Mouse (Mus musculus) liver, postnatal 0 days (tissue): Measurements from ENCODE around the gene Odf3b. TPM values are rescaled to one million over a fixed set of nuclear protein-coding genes. Genes with fewer than 3 reads are reported as not detected.
A peak's percentile ranks its signal among the peaks of the same experiment; 100 is the strongest.

ENCODE experiments used
- ATAC-seq: fragments of 200-750 bp; cut with Nextera tagmentation; 2 replicates; pipeline ENCODE4 v1.8.0; 2017; ENCODE audit warnings: mild to moderate bottlenecking, moderate library complexity
- DNase-seq: peaks from one replicate; pipeline ENCODE4 v3.0.0-alpha.2; 2016
- H3K27ac ChIP-seq: fragments of 300-500 bp; sonication (generic); 2 replicates; pipeline ENCODE4 v1.5.1; 2014; ENCODE audit warnings: antibody characterized with exemption, moderate library complexity, mild to moderate bottlenecking, low read depth
- H3K27me3 ChIP-seq: fragments of 300-500 bp; sonication (generic); 2 replicates; pipeline ENCODE4 v1.6.1; 2014; ENCODE audit warnings: low read length, control low read depth, mixed read lengths; ENCODE audit not compliant: insufficient read depth
- H3K36me3 ChIP-seq: fragments of 300-500 bp; sonication (generic); replicated peaks from 2 replicates; pipeline ENCODE4 v1.6.1; 2014; ENCODE audit warnings: mild to moderate bottlenecking, control low read depth, low read length, moderate library complexity, mixed read lengths; ENCODE audit not compliant: insufficient read depth
- H3K4me1 ChIP-seq: fragments of 300-500 bp; sonication (generic); 2 replicates; pipeline ENCODE4 v1.6.1; 2014; ENCODE audit warnings: antibody characterized with exemption, mild to moderate bottlenecking, control low read depth; ENCODE audit not compliant: insufficient read depth
- H3K4me2 ChIP-seq: fragments of 300-500 bp; sonication (generic); 2 replicates; pipeline ENCODE4 v1.6.1; 2014; ENCODE audit warnings: low read depth, mild to moderate bottlenecking, low read length, moderate library complexity, mixed read lengths
- H3K4me3 ChIP-seq: fragments of 300-500 bp; sonication (generic); 2 replicates; pipeline ENCODE4 v1.5.1; 2014; ENCODE audit warnings: low read depth, low read length
- H3K9ac ChIP-seq: fragments of 300-500 bp; sonication (generic); replicated peaks from 2 replicates; pipeline ENCODE4 v1.6.1; 2014; ENCODE audit warnings: mild to moderate bottlenecking, moderate library complexity
- H3K9me3 ChIP-seq: fragments of 300-500 bp; sonication (generic); 2 replicates; pipeline ENCODE4 v1.6.1; 2016; ENCODE audit warnings: mild to moderate bottlenecking, control low read depth, low read length, mixed read lengths
- CTCF ChIP-seq: sonication (generic); IDR thresholded peaks from 2 replicates; pipeline ENCODE4 v1.5.1; 2016; ENCODE audit warnings: antibody characterized with exemption, low read depth
- EP300 ChIP-seq: IDR thresholded peaks from 2 replicates; pipeline ENCODE4 v1.6.1; 2016; ENCODE audit warnings: antibody characterized with exemption, low read depth, mild to moderate bottlenecking
- WGBS: fragments of 180-500 bp; shearing (Covaris S2); extraction: QIAGEN DNeasy Blood & Tissue Kit; methylation state at CpG from one replicate; pipeline ENCODE4 v1.1.7; 2014; ENCODE audit not compliant: insufficient replicate concordance; 5-methylcytosine and 5-hydroxymethylcytosine counted together
- polyA plus RNA-seq: library from polyadenylated mRNA; unstranded; fragments of >200 nt; fragmentation: Nextera tagmentation; extraction: Ambion mirVana; gene quantifications from 2 replicates; pipeline ENCODE4 v1.2.1, GENCODE M21; 2015

The Odf3b gene
- polyA plus RNA-seq, 1 experiment from 2014 or later = 1.8 TPM

DNA sequence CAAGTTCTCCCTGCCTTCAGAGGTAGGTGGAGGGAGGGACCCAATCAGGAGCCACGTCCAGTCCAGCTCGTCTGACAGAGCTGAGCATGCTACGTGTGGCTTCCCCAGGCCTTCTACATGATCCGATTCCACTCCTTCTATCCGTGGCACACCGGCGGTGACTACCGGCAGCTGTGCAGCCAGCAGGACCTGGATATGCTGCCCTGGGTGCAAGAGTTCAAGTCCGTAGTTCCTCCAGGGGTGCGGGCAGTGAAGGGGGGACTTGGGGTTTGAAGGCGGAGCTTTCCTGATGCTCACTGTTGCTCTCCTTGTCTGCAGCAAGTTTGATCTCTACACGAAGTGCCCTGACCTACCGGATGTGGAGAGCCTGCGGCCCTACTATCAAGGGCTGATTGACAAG, 42.7 kb downstream of the Odf3b start:
- no peak overlapping the region for H3K4me2 ChIP-seq
- DNase-seq (peak; percentile 11), ATAC-seq (no peak)
- no peaks in the 10 kb centered on the region for H3K9me3 ChIP-seq
- no peak overlapping the region for H3K27ac ChIP-seq
- H3K9ac ChIP-seq = no peak overlapping the region
- TF ChIP-seq CTCF (no peak), EP300 (no peak)
- H3K4me3 ChIP-seq = no peak overlapping the region
- no peaks in the 10 kb centered on the region for H3K36me3 ChIP-seq
- no peaks in the 10 kb centered on the region; the same call in 1 of the 2 replicates for H3K4me1 ChIP-seq
- 83% methylated on average over 14 of the region's 14 CpGs for WGBS
- H3K27me3 ChIP-seq = no peaks in the 10 kb centered on the region

DNA sequence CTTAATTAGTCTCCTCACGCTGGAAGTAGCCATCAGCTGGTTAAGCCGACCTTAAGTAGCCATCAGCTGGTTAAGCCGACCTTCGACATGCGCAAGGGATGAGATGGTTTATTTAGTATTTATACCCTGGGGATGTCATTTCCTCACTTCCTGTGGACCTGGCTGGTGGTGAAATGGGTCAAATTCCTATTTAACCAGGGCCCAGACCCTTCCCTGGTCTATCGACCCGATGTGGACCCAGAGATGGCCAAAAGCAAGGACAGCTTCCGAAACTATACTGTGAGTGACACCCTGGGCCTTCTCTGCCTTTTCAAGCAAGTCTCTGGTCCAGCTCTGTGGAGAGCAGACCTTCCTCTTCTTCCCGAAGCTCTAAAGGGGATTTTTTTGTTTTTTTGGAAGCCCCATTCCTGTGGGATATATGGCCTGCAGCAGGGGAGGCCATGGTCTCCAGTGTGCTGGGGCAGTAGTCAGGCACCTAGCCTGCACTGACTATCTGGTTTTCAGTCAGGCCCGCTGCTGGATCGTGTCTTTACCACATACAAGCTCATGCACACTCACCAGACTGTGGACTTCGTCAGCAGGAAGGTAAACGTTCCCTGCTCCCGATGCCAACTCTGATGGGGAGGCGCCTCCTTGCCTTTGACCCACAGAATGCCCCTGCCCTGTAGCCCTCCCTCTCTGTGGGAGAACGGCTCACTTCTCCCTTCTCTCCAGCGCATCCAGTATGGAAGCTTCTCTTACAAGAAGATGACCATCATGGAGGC, 44.1 kb downstream of the Odf3b start:
- ATAC-seq (peak; percentile 93), DNase-seq (peak; percentile 18)
- H3K9me3 ChIP-seq = no peaks in the 10 kb centered on the region
- no peak overlapping the region for H3K4me3 ChIP-seq
- H3K27ac ChIP-seq = peak overlapping the region; percentile 52
- 0 out of 2 replicates have a peak overlapping the region, but pooled peaks have one; percentile 30 for H3K9ac ChIP-seq
- H3K36me3 ChIP-seq = no peaks in the 10 kb centered on the region
- no peaks in the 10 kb centered on the region for H3K27me3 ChIP-seq
- TF ChIP-seq EP300 (no peak), CTCF (no peak)
- WGBS = 63% methylated on average over 17 of the region's 17 CpGs
- H3K4me1 ChIP-seq = no peaks in the 10 kb centered on the region; the same call in 1 of the 2 replicates
- peak overlapping the region; percentile 47 for H3K4me2 ChIP-seq

DNA sequence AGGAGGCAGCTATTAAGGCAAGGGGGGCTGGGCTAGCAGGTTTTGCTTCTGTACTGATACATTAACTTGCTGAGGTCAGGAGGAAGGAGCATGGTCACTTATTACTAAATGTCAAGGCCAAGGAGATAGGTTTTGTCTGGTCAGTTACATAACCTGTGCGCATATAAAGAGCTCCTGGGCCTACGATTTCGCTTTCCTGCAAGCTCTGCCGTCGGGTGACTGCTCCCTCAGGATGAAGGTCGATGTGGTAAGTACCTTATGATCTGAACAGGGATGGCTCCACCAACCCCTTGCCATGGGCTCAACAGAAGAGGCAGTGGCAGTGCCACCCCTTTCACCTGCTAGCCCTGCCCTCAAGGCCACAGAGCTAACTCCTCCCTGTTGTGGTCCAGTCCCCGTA, 44.8 kb downstream of the Odf3b start, which contains the start of gene Miox:
Miox (plus strand) TSS at position 128 of the 400 bp plus-strand sequence.
- WGBS = 71% methylated on average over 7 of the region's 7 CpGs
- TF ChIP-seq EP300 (no peak), CTCF (no peak)
- H3K36me3 ChIP-seq = no peaks in the 10 kb centered on the region
- ATAC-seq (peak; percentile 26; the same call in 1 of the 2 replicates), DNase-seq (peak; percentile 11)
- no peaks in the 10 kb centered on the region for H3K27me3 ChIP-seq
- peak within 1 kb of the TSS; percentile 47 for H3K4me2 ChIP-seq
- 0 out of 2 replicates have a peak within 1 kb of the TSS, but pooled peaks have one; percentile 30 for H3K9ac ChIP-seq
- H3K4me1 ChIP-seq = no peaks in the 10 kb centered on the region; the same call in 1 of the 2 replicates
- H3K9me3 ChIP-seq = no peaks in the 10 kb centered on the region
- H3K4me3 ChIP-seq = no peak within 1 kb of the TSS
- peak within 1 kb of the TSS; percentile 52 for H3K27ac ChIP-seq

Other genes with a start within 250 kb of the Odf3b start
- gene Mapk12, start 238.6 kb downstream of the Odf3b start, polyA plus RNA-seq = 2.1 and 2.4 TPM in 2 replicates
- gene Mapk11, start 229.7 kb downstream of the Odf3b start, polyA plus RNA-seq = 0.66 and 0.81 TPM in 2 replicates
- 27.2 and 29.7 TPM in 2 replicates for gene Plxnb2, start 198.5 kb downstream of the Odf3b start, polyA plus RNA-seq
- 2.6 and 2.7 TPM in 2 replicates for gene Dennd6b, start 182.8 kb downstream of the Odf3b start, polyA plus RNA-seq
- 13.9 and 18.1 TPM in 2 replicates for gene Ppp6r2, start 167.7 kb downstream of the Odf3b start, polyA plus RNA-seq
- 16.5 and 17.0 TPM in 2 replicates for gene Sbf1, start 64.0 kb downstream of the Odf3b start, polyA plus RNA-seq
- 1.4 and 3.7 TPM in 2 replicates for gene Adm2, start 56.6 kb downstream of the Odf3b start, polyA plus RNA-seq
- gene Miox, start 44.9 kb downstream of the Odf3b start, polyA plus RNA-seq = 22.9 and 27.0 TPM in 2 replicates
- 22.1 and 24.0 TPM in 2 replicates for gene Lmf2, start 23.6 kb downstream of the Odf3b start, polyA plus RNA-seq
- 59.4 and 59.8 TPM in 2 replicates for gene Ncaph2, start 23.6 kb downstream of the Odf3b start, polyA plus RNA-seq
- 9.1 and 10.1 TPM in 2 replicates for gene Sco2, start 5.4 kb downstream of the Odf3b start, polyA plus RNA-seq
- 5.8 and 7.7 TPM in 2 replicates for gene Tymp, start 2.2 kb downstream of the Odf3b start, polyA plus RNA-seq
- not detected in 2 replicates for gene Klhdc7b, start 5.6 kb upstream of the Odf3b start, polyA plus RNA-seq
- not detected in 2 replicates for gene Syce3, start 31.2 kb upstream of the Odf3b start, polyA plus RNA-seq
- 10.7 and 12.4 TPM in 2 replicates for gene Cpt1b, start 46.6 kb upstream of the Odf3b start, polyA plus RNA-seq
- gene C730034F03Rik, start 50.3 kb upstream of the Odf3b start, polyA plus RNA-seq = 0.64 and 1.5 TPM in 2 replicates
- not detected in 2 replicates for gene Gm44502, start 50.4 kb upstream of the Odf3b start, polyA plus RNA-seq
- 42.7 and 44.3 TPM in 2 replicates for gene Chkb, start 50.6 kb upstream of the Odf3b start, polyA plus RNA-seq
- gene Mapk8ip2, start 74.6 kb upstream of the Odf3b start, polyA plus RNA-seq = not detected in 2 replicates
- 4.7 and 5.5 TPM in 2 replicates for gene Arsa, start 98.1 kb upstream of the Odf3b start, polyA plus RNA-seq
- 0.27 and 0.81 TPM in 2 replicates for gene Shank3, start 120.3 kb upstream of the Odf3b start, polyA plus RNA-seq
- 0.09 TPM in 1 of 2 replicates, not detected in the other for gene Acr, start 189.0 kb upstream of the Odf3b start, polyA plus RNA-seq
- gene Rabl2, start 212.6 kb upstream of the Odf3b start, polyA plus RNA-seq = 2.8 and 3.2 TPM in 2 replicates